Mouse (Mus musculus): Measurements from ENCODE around the gene Wwc1. TPM values are rescaled to one million over a fixed set of nuclear protein-coding genes. Genes with fewer than 3 reads are reported as not detected.

The Wwc1 gene
- polyA plus RNA-seq, 1 experiment from 2014 or later = 384 TPM

GRCm38 (mm10) chr11:35904955-35905550, 75.3 kb downstream of the Wwc1 start:
- in situ Hi-C loops (cut with MboI; ENCODE audit: low pct_unique_long_range_greater_than_20kb) = no loop called here
- H3K27me3 ChIP-seq = no peaks in the 10 kb centered on the region
- TF ChIP-seq CTCF (IDR thresholded peaks at IDR 0.05) = no peak
- ATAC-seq (peak; percentile 57), DNase-seq (ENCODE audit: low read depth, low spot score) (no peak)
- ChIA-PET POLR2A (no interaction called here), CTCF (no interaction called here)

- no peaks in the 10 kb centered on the region for H3K27me3 ChIP-seq
- no peak for TF ChIP-seq CTCF (IDR thresholded peaks at IDR 0.05)
- ATAC-seq = no peak
- in situ Hi-C loops (cut with MboI; ENCODE audit: low pct_unique_long_range_greater_than_20kb) = no loop called here
- no peak for DNase-seq (ENCODE audit: low read depth, low spot score)
- ChIA-PET CTCF (no interaction called here), POLR2A (interaction anchor here (1.0 kb wide), 1 partner anchor 10 kb away, joined by 3 read pairs; no protein-coding TSS in a partner anchor)
These were observed 77.2 kb downstream of the Wwc1 start for GRCm38 (mm10) chr11:35903079-35903478.

- TF ChIP-seq CTCF (IDR thresholded peaks at IDR 0.05) = no peak
- in situ Hi-C loops (cut with MboI; ENCODE audit: low pct_unique_long_range_greater_than_20kb) = no loop called here
- ATAC-seq = no peak
- ChIA-PET POLR2A (interaction anchor here (0.7 to 1.0 kb wide), 2 partner anchors 13 to 26 kb away, joined by 3 to 4 read pairs; no protein-coding TSS in a partner anchor), CTCF (interaction anchor here (1.7 kb wide), 1 partner anchor 103 kb away, joined by 3 read pairs; no protein-coding TSS in a partner anchor)
- no peak for DNase-seq (ENCODE audit: low read depth, low spot score)
- no peaks in the 10 kb centered on the region for H3K27me3 ChIP-seq
These were observed 80.4 kb downstream of the Wwc1 start for GRCm38 (mm10) chr11:35899946-35900345.

GRCm38 (mm10) chr11:35893454-35893853, 86.9 kb downstream of the Wwc1 start:
- no peak for ATAC-seq
- in situ Hi-C loops (cut with MboI; ENCODE audit: low pct_unique_long_range_greater_than_20kb) = no loop called here
- no peak for TF ChIP-seq CTCF (IDR thresholded peaks at IDR 0.05)
- ChIA-PET CTCF (interaction anchor here (1.5 kb wide), 1 partner anchor 107 kb away, joined by 3 read pairs; no protein-coding TSS in a partner anchor), POLR2A (no interaction called here)
- no peaks in the 10 kb centered on the region for H3K27me3 ChIP-seq
- no peak for DNase-seq (ENCODE audit: low read depth, low spot score)

- TF ChIP-seq CTCF (IDR thresholded peaks at IDR 0.05) = no peak
- POLR2A ChIA-PET = no interaction called here
- in situ Hi-C loops (cut with MboI; ENCODE audit: low pct_unique_long_range_greater_than_20kb) = no loop called here
- H3K27me3 ChIP-seq = no peaks in the 10 kb centered on the region
- DNase-seq (ENCODE audit: low read depth, low spot score) = no peak
- ATAC-seq = no peak
- CTCF ChIA-PET = interaction anchor here (0.8 to 1.5 kb wide), 2 partner anchors 83 to 108 kb away, joined by 3 read pairs; no protein-coding TSS in a partner anchor
These were observed 87.3 kb downstream of the Wwc1 start for GRCm38 (mm10) chr11:35893018-35893421.

- TF ChIP-seq CTCF (IDR thresholded peaks at IDR 0.05) = no peak
- DNase-seq (ENCODE audit: low read depth, low spot score) = no peak
- CTCF ChIA-PET = interaction anchor here (0.8 kb wide), 1 partner anchor 84 kb away, joined by 3 read pairs; no protein-coding TSS in a partner anchor
- ATAC-seq = no peak
- POLR2A ChIA-PET = no interaction called here
- no peaks in the 10 kb centered on the region for H3K27me3 ChIP-seq
- in situ Hi-C loops (cut with MboI; ENCODE audit: low pct_unique_long_range_greater_than_20kb) = no loop called here
These were observed 88.0 kb downstream of the Wwc1 start for GRCm38 (mm10) chr11:35892293-35892692.

GRCm38 (mm10) chr11:35888790-35889189, 91.5 kb downstream of the Wwc1 start:
- ChIA-PET CTCF (interaction anchor here (0.7 to 1.5 kb wide), 2 partner anchors 9 to 32 kb away, joined by 3 read pairs; no protein-coding TSS in a partner anchor), POLR2A (no interaction called here)
- no peak for DNase-seq (ENCODE audit: low read depth, low spot score)
- in situ Hi-C loops (cut with MboI; ENCODE audit: low pct_unique_long_range_greater_than_20kb) = no loop called here
- H3K27me3 ChIP-seq = no peaks in the 10 kb centered on the region
- ATAC-seq = no peak
- no peak for TF ChIP-seq CTCF (IDR thresholded peaks at IDR 0.05)

- ATAC-seq (no peak), DNase-seq (ENCODE audit: low read depth, low spot score) (no peak)
- no peak for TF ChIP-seq CTCF (IDR thresholded peaks at IDR 0.05)
- ChIA-PET CTCF (no interaction called here), POLR2A (no interaction called here)
- H3K27me3 ChIP-seq = no peaks in the 10 kb centered on the region
- in situ Hi-C loops (cut with MboI; ENCODE audit: low pct_unique_long_range_greater_than_20kb) = no loop called here
These were observed 97.5 kb downstream of the Wwc1 start for GRCm38 (mm10) chr11:35882777-35883176.

GRCm38 (mm10) chr11:35878559-35878897, 101.8 kb downstream of the Wwc1 start:
- ChIA-PET CTCF (interaction anchor here (1.1 kb wide), 1 partner anchor 9 kb away, joined by 3 read pairs; no protein-coding TSS in a partner anchor), POLR2A (interaction anchor here (0.9 kb wide), 1 partner anchor 37 kb away, joined by 3 read pairs; no protein-coding TSS in a partner anchor)
- TF ChIP-seq CTCF (IDR thresholded peaks at IDR 0.05) = no peak
- in situ Hi-C loops (cut with MboI; ENCODE audit: low pct_unique_long_range_greater_than_20kb) = no loop called here
- no peaks in the 10 kb centered on the region for H3K27me3 ChIP-seq
- no peak for DNase-seq (ENCODE audit: low read depth, low spot score)
- peak; percentile 60 for ATAC-seq

- in situ Hi-C loops (cut with MboI; ENCODE audit: low pct_unique_long_range_greater_than_20kb) = no loop called here
These were observed 102.4 kb downstream of the Wwc1 start for GRCm38 (mm10) chr11:35877651-35878558.

More at GRCm38 (mm10) chr11:35877651-35878558, 102.4 kb downstream of the Wwc1 start:
- DNase-seq (ENCODE audit: low read depth, low spot score) = peak; percentile 25
- POLR2A ChIA-PET = no interaction called here
- CTCF ChIA-PET = interaction anchor here (1.1 kb wide), 1 partner anchor 8 kb away, joined by 3 read pairs; no protein-coding TSS in a partner anchor
- no peak for TF ChIP-seq CTCF (IDR thresholded peaks at IDR 0.05)
- H3K27me3 ChIP-seq = no peaks in the 10 kb centered on the region
- ATAC-seq = peak; percentile 33

Measured in Patski (cell line).